1 mouse cellular context compared by ENCODE assay signal in the genomic region with DNA sequence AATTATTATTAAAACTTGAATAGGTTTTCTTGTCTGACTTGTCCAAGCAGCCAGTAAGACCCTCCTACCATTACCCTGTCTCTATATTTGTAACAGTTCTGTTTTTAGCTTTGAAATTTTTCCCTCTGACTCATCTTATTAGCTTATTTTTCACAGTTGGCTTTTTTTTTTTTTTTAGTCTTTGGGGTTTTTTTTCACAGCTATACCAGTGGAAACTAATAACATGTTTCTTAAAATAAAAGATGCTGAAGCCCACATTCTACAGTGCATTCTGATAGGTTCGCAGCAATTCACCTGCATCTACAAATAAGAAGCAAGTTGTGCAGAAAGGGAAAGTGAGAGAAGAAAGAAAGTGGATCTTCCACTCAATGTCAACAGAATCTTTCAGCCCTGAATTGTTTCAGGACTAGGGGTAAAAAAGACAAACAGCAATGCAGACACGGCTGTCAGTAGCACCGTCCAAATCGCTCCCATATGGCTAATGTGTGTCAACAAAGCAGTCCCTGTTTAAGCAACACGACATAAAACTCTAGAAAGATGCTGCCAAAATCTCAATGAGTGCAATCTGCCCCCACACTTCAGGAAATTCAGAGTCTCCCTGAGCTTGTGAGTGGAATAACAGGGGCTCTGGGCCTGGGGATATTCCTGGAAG.
TF ChIP-seq lines count a peak whose summit lies in the region.

No protein-coding gene starts in this region.

TF ChIP-seq in CH12.LX, 34 proteins besides CTCF, POLR2A, EP300 and RAD21 (continued from another document):
- TF ChIP-seq MAFK (IDR thresholded peaks at IDR 0.05; ENCODE audit: insufficient replicate concordance, low read length) (peak; percentile 61; the same call in 1 of the 2 replicates), PAX5 (IDR thresholded peaks at IDR 0.05; ENCODE audit: low read length) (no peak), MAZ (IDR thresholded peaks at IDR 0.05; ENCODE audit: low read depth, low read length) (0 out of 2 replicates have a peak, but pooled peaks have one; percentile 49), MEF2A (IDR thresholded peaks at IDR 0.05; ENCODE audit: borderline replicate concordance, low read depth, low read length) (peak; percentile 99), SIN3A (IDR thresholded peaks at IDR 0.05; ENCODE audit: low read length) (no peak), E2F4 (IDR thresholded peaks at IDR 0.05; ENCODE audit: insufficient replicate concordance, low read depth, low read length) (no peak), HCFC1 (IDR thresholded peaks at IDR 0.05; ENCODE audit: low read depth, low read length) (no peak), SMC3 (IDR thresholded peaks at IDR 0.05; ENCODE audit: low read depth, low read length) (no peak), TCF12 (IDR thresholded peaks at IDR 0.05; ENCODE audit: low read depth, low read length) (peak; percentile 71), KAT2A (IDR thresholded peaks at IDR 0.05; ENCODE audit: insufficient replicate concordance, low read length) (no peak), NRF1 (IDR thresholded peaks at IDR 0.05; ENCODE audit: low read depth, low read length) (0 out of 2 replicates have a peak, but pooled peaks have one; percentile 11)
